Mouse (Mus musculus): ENCODE measurements around the gene Idh2.

- no peak for TF ChIP-seq CTCF (IDR thresholded peaks at IDR 0.05; ENCODE audit: low read depth)
- TF ChIP-seq EP300 (IDR thresholded peaks at IDR 0.05; ENCODE audit: low read depth) = peak; percentile 98
These were observed 30.9 kb upstream of the Idh2 start for GRCm38 (mm10) chr7:80146077-80146476.

Data from liver, postnatal 0 days (tissue).